Mouse (Mus musculus) brain, embryonic 18.5 days (tissue): Measurements from ENCODE around the gene Vmn2r40.
"Not testable (repeated sequence)": the region's sequence is repeated elsewhere in the genome, so short reads cannot be mapped to it uniquely, and the experiment has no call there.

Experiments
- DNase-seq: peaks from one replicate; pipeline ENCODE4 v3.0.0-alpha.2; 2012; ENCODE audit warnings: low read depth, low spot score

Vmn2r40 gene

DNA sequence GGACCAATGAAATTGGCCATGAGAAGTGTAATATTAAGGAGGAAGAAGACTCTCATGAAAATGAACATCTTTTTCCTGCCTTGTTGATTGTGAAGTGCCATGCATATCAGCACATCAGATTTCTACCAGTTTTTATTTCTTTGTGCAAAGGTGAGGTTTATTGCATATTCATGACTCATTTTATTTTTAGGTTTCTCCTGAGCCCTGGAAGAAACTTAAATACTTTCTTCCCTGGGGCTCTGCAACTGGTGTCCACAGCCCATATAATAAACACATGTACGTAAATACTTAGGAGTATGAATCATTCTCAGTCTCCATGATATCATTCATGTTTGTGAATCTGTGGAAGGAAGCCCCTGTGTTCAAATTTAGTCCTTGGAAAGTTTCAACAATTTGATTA, at the start of gene Vmn2r40:
Gene Vmn2r40, minus strand, starts transcription at position 101 of the 400 bp plus-strand sequence.
- DNase-seq, result not testable (repeated sequence)
